Mouse (Mus musculus) WW6 (cell line): ENCODE measurements around the gene Mettl22.

Experiments used
- DNase-seq: peaks from one replicate; pipeline ENCODE4 v3.0.0-alpha.2; 2013; ENCODE audit warnings: low read depth, low spot score

Mettl22 gene

DNA sequence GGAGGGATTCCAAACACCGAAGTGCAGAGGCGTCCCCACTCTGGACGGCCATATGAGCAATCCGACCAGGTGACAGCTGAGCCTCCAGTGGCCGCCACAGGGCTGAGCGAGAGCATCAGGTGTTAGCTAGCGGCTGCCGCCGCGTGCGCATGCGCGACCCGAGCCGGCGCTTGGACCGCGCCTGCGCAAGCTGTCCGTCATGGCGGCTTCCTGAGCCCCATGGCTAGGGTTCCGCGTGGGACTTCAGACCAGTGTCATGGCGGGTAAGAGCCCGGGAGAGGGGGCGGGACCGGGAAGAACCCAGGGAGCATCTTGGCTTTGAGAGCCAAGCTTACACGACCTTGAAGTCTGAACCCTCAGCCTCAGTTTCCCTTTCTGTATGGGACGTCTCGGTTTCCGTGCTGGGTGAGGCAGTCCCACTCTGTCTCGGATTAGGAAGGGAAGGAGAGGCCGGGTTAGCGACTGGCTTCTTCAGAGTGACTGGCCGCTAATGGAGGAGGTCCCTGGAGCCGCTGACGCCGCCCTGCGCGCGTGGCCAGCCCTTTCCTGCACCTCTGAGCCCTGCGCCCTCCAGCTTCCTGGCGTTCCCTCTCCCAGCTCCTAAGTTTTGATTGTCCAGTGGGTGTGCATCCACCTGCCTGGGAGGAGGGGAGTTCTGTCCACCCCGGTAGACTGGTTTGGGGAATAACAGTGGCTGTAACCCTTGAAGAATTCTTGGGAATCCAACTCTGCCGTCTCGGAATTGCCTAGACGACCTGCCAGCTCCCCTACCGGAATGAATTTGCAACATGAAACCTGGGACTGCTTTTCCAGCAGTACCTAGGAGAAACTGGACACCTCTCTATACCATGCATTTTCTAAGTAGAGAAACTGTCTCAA lies at the start of gene Mettl22:
Gene Mettl22 (plus strand): TSS at position 186 of the 879 bp plus-strand sequence.
- DNase-seq: peak; percentile 79

DNA sequence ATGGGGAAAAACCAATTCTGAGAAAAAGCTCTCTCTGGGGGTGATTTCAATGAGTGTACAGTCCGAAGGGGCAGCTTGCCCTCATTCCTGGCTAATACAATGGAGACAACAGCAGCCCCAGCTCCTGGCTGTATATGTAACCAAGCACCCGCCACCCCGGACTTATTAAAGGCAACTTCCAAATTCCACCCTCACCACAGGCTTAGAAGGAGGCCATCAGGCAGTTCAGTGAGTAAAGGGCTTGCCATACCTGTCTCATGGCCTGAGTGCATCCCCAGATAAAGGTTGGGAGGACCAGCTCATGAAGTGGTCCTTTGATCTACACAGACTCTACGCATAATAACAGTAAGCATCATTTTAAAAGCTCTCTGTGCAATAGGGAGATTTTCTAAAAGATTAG lies 49.7 kb upstream of the Mettl22 start:
- DNase-seq: no peak

DNA sequence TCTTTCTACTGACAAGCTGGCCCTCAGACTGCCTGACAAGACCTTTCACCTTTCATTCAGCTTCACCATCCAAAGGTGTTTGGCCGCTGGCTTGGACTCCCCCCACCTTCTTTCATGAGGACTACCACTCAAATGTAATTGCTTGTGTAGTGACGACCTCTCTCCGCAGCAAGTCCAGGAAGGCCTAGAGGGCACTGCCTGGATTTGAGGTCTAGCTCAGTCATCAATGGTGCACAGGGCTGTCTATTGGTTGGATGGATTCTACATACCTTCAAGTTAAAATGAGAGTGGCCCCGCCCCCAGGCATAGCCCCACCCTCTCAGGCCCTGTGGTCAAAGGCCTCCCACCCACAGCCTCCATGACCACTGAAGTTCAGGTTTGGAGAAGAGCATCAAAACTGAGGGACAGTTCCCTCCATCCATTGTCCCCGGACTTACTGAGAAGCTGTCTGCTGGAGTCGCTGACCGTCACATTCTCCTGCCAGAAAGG lies 46.9 kb upstream of the Mettl22 start:
- no peak for DNase-seq

DNA sequence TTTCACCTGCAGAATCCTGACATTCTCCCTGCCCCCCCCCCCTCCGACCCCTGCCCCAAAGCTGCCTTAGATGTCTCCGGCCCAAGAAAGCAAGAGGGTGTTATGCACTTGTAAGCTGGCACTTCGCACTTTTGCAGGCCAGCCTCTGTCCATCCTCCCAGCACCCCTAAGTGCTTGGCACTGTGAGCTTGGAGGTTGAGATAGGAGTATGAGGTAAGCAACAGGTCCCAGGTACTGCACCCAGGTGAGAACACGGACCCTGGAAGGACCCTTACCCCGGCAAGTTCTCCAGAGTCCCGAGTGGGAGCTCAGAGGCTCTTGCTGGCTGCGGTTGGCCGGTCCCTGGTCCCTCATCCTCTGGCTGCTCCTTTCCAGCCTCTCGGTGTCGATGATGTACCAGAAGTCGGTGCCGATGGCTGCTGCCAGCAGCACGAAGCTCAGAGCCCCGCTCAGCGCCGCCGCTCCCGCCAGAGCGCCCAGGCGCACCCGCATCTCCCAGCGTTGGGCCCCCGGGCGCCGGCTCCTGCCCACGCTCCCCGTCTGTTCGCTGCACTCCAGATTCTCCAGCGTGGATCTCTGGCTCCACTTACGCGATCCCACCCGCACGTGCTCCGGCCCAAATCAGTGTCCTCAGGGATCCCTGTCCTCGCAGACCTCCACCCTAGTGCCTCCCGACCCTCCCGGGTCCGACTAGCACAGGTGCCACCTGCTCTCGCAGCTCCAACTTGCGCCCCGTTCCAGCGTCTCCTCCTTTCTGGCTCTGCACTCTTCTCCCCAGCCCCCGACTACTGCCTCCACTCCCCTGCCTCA lies 46.2 kb upstream of the Mettl22 start:
- DNase-seq: peak; percentile 13

DNA sequence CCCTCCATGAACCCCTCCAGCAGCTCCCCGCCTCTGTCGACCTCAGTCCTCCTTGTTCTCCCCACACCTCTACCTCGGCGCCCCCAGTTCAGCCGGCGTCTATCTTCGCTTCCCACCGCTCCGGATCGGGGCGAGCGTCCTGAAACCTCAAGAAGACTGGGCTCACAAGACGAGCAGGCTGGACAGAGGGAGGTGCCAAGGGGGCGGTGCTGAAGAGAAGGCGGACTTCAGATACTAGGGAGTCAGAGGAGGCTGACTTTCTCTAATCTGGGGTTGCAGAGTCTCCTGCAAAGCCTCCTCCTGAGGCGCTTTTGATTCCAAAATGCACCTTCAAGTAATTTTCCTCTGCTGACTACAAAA lies 45.6 kb upstream of the Mettl22 start, which contains the start of gene Tmem114:
Gene Tmem114 (minus strand): TSS at position 166 of the 360 bp plus-strand sequence.
- peak; percentile 28 for DNase-seq

DNA sequence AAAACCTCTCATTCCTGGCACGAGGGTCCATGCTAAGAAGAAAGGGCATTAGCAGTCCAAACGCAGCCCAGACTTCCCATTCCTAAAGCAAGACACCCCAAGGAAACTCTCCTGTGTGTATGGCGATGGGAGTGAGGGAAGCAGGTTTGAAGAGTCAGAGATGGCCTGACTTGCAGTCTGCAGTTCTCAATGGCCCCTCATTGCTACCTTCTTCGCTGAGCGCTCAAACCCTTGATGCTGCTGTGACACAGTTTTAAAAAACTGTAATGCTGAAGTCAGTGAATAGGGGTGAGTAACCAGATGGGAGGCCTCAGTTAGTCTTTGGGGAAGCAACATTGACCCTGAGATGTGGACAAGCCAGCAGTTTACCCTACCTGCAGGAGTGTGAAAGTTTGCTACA lies 44.9 kb upstream of the Mettl22 start:
- DNase-seq: no peak

DNA sequence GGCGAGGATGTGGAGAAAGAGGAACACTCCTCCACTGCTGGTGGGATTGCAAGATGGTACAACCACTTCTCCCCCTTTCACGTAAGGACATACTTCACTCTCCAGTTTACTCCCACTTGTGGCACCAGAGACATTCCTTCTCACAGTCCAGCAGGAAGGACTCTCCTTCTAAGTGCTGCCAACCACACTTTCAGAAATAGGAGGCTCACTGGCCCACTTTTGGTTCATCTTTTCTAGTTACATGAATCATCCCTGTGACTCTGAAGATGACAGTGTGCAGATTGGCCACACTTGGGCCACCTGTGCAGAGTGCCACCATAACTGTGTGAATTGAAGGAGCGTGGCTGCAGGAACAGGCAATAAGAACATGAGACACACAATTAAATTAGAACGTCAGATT lies 41.1 kb upstream of the Mettl22 start:
- DNase-seq: no peak

DNA sequence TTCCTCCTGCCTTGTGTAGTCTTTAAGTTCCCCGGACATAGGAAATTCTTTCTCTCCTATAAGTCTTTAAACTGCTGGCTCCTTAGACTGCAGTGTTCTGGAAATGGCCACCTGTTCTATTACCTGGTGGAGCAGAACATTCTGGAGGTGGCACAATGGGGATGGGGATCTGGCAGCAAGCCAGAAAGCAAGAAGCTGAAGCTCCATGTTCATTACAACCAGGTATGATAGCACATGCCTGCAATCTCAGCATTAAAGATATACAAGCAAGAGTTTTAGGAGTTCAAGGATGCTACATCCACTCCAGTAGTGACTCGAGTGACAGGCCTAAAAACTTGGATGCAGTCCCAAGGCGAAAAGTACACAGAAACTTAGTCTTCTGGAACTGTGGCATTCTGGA lies 38.0 kb upstream of the Mettl22 start:
- DNase-seq: no peak

DNA sequence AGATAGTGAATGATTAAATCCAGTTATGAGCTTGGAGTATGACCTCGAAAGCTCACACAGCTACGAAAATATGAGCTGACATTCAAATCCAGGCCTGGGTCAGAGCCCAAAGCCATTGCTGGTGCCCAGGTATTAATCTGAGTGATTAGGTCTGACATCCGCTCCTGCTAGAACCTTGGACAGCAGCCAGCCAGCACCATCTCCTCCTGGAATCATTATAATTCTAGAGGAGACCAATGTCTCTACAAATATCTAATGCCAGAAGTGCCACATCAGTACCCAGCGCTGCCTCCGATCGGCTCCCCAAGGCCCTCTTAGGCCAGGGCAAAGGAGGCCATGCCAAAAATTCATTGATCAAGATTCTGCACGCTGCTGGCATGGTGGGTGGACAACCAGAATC lies 25.7 kb upstream of the Mettl22 start:
- DNase-seq: no peak

DNA sequence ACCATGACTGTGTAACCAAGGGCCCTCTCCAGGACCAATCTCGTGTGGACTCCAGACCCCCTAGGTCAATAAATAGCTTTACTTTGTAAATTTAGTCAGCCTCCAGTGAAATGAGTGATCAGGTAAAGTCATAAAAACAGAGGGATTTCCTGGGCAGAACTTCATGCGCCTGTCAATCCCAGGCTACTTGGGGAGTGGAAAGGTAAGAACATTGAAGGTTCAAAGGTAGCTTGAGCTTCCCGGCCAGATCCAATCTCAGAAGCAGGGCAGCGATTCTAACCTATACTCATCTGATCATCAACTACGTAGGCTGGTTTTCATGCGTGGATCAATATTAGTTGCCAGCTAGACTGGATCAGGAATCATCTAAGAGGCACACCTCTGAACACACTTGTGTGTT lies 24.3 kb upstream of the Mettl22 start:
- DNase-seq: no peak

DNA sequence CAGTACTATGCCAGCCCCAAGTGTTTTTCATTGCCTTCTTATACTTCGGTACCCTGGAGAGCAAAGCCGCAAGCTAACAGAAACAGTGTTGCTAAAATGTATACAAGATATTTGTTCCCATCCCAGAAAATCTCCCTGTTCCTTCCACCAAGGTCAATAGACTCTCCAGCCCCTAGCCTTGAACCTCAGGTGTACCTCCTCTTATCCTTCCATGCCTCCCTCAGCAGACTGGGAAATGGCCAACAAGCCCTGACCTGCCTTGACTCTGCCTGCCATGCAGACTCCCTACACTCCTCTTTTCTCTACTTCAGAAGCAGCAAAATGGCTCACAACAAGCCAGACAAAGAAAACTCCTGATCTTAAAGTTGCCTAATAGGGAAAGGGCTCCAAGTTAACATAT lies 17.3 kb upstream of the Mettl22 start:
- DNase-seq: no peak

DNA sequence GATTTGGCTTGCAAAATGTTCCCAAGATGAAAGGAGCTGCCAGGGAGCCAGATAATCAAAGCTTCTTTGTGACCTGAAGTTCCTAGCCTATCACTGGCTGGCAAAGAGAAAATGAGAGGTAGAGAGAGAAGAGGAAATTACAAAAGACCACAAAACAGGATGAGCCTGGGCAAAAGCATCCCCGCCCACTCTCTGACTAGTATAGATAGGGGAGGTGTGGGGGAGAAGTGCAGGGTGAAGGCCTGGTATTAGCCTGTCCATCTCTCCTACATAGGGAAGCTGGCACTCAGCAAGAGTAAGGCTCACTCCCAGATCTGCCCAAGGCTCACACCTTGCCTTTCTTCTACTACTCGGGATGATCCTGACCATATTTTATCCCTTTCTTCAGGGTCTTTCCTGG lies 15.4 kb upstream of the Mettl22 start:
- no peak for DNase-seq

DNA sequence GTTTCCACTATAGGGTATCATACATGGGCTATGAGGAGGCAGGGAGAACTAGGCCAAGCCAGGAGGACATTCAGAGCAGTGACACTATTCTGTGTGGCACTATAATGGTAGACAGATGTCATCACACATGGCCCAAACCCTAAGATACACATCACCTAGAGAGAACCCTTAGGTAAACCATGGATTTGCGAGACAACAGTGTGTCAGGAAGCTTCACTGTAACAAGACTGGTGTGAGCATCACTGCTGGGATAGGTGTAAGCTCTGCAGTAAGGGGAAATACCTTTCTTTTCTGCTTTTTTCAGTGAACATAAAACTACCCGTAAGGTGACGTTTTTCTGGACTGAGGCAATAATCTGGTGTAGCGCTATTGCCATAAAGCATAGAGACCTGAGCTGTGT lies 12.2 kb upstream of the Mettl22 start:
- no peak for DNase-seq

DNA sequence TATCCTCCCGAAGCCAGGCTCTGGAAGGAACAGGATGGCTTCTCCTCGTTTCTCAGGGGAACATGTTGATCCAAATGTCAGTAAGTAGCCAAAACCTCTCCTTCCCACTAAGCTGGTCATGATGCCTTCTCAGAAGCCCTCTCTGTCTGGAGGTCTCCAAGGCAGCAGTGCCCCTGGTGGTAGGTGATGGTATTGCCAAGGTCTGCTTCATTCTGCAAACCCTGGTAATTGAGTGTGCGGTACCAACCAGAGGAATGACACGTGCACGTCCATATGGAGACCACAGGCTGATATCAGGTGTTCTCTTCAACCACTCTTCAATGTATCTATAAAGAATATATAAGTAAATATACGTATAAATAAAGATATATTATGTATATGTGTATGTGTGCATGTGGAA lies 11.5 kb upstream of the Mettl22 start:
- no peak for DNase-seq

DNA sequence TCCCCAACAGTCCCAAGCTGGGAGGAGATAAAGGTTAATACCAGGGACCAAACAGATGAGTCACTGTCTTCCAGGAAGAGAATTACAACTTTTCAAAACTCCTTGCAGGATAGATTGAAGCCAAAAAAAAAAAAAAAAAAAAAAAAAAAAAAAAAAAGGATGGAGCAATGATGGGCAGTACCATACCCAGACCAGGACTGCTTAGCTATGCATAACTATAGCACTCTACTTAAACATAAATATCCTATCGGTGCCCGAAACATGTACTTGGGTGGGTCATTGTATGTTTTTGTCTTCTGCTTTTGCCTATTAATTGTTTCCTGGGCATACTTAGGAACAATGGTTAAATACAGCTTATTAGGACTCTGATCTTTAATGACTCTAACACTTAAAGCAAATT lies 456 bp upstream of the Mettl22 start:
- DNase-seq: no peak

DNA sequence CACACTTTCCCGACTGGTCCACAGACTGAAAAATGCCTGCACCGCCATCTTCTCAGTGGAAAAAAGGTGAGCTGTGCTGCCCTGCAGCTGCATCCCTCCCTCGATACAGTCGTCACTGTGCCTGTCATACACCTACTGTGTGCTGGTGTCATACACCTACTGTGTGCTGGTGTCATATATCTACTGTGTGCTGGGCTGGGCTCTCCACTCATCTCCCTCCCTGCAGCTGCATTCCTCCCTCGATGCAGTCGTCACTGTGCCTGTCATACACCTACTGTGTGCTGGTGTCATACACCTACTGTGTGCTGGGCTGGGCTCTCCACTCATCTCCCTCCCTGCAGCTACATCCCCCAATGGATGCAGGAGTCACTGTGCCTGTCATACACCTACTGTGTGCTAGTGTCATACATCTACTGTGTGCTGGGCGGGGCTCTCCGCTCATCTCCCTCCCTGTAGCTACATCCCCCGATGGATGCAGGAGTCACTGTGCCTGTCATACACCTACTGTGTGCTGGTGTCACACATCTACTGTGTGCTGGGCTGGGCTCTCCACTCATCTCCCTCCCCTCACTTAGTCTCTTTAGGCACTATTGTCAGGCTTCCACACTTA lies 16.9 kb downstream of the Mettl22 start:
- DNase-seq: no peak

DNA sequence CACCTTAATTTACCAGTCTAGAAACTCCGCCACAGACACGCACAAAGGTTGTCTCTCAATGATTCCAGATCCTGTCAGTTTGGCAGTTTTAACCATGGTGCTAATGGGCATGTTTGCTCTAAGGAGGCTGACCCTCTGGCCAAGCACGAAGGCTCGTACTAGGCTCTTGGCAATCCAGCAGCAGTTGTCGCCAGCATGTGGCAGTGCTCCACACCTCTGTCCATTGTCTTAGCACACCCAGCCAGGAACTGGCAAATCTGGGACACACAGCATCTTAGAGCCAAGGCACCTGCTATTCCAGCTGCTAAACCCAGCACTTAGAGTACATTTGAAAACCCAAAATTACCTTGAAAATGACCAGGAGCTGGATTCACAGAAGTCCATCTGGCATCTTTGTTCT lies 18.8 kb downstream of the Mettl22 start:
- no peak for DNase-seq

DNA sequence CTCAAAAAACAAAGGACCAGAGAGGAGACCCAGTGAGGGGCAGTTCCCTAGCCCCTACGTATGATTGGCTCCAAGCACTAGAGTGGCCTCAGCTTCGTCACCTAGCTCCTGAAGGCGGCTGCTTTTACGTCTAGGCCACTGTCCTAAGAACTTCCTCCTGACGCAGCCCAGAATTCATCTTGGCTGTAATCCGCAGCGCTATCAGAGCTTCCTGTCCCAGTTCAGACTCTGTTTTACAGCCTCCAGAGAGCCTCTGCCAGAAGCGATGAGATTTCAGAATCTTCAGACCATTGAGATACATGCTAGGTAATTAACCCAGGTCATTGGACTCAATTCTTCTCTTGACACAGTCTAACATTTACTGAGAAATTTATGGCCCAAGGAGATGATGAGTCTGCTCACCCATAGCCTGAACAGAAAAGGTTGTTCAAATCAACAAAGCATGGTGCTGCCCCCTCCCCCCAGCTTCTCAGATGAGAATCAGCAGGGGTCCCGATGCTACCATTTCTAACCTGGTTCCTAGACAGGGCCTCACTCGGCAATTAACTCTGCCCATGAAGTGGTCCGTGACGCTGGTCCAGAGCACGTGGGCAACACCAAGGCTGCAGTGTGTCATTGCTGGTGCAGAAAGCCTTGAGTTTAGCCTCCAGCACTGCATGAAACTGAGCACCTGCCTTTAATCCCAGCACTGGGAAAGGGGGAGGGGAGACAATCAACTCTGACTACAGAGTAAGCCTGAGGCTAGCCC lies 21.3 kb downstream of the Mettl22 start:
- DNase-seq: no peak

DNA sequence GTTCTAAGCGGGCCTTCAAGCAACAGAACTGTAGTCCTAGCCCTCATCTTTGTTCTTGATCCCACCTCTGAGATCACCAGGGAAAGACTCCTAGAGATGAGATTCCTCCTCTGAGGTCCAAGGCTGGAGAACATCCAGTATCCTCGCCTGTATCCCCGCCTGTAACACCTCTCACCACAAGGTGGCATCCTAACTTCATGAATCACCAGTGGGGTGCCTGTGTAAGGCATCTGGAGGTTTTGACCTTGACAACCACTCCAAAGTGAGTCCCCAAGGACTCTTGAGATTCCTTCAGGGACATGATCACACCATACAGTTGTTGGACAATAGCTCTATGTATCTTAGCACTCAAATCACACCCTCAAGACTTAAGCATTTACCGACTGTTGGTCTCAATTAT lies 23.7 kb downstream of the Mettl22 start:
- no peak for DNase-seq

DNA sequence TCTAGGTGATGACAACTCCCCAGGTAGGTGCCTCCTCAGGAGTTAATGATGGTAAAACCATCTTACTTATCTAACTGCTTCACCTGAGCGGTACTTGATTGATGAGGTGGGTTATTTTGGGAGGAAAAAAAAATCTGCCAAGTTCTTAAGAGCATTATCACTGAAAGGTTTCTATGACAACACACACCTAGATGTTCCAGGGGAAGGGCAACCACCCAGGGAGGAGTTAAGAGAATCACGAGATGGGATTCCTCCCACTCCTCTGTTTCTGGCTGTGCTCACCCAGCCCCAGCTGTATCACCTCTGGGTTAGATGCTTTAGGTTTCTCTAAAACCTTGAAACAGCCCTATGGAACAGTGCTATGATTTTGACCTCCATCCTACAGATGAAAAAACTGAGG lies 26.4 kb downstream of the Mettl22 start:
- DNase-seq: no peak

DNA sequence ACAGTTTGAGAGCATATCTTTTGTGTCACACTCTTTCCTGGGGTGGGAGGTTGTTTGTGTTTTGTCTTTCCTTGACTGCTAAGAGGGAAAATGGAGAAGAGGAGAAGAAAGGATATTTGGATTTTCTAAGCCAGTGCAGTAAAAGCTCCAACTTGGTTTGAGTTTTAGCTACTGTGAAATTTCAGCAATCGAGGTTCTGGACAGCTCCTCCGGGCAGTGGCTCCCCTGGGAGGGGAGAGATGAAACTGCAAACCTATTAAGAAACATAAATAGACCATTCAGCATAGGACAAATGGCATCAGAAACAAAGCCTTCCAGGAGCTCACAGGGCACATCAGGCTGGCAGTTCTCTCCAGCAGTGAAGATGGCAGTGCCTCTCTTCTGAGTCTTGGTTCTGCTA lies 33.7 kb downstream of the Mettl22 start:
- DNase-seq: no peak

DNA sequence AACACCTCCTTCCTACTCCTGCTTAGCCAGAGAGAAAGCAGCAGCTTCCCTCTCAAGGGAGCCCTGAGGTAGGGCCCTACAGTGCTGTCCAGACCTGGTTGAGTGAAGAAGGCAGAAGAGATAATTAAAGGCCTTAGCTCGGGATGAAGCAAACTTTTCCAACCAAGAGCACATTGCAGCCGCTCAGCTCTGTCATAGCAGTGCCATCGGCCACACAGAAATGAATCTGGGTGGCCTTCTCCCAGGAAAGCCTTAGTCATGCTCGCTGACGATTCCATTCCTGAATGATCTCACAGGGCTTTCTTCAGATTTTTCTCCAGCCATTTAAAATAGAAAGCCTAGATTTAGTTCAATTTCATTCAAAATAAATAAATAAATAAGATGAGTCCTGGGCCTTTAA lies 39.3 kb downstream of the Mettl22 start:
- DNase-seq: no peak
